Comparison of ENCODE assay signal across 8 mouse cellular contexts in genomic region chr16:16911641-16912597, GRCm38 (mm10). TPM values are rescaled to one million over a fixed set of nuclear protein-coding genes. Genes with fewer than 3 reads are reported as not detected.
DNase-seq lines count a peak whose midpoint lies in the region; ATAC-seq and TF ChIP-seq lines count a peak whose summit lies in the region.

No protein-coding gene starts in this region.

- H3K9me3 ChIP-seq in hindbrain, embryonic 14.5 days (ENCODE audit: control insufficient read depth, low read length) = no peaks in the 10 kb centered on the region

- DNase-seq in Patski (ENCODE audit: low read depth, low spot score) = peak; percentile 60
- peak; percentile 90 to 91 for DNase-seq in cerebellum, postnatal 10 days
- peak; percentile 68 to 71 for DNase-seq in frontal cortex, postnatal 36 days (ENCODE audit: low spot score in 2 of 2)
- DNase-seq in hindbrain, embryonic 14.5 days (ENCODE audit: low spot score) = peak; percentile 77
- DNase-seq in left cerebral cortex, adult 18-20 months (ENCODE audit: low spot score in 2 of 2) = peak; percentile 67 to 75
- peak; percentile 67 to 68 for DNase-seq in right cerebral cortex, adult 2 months (ENCODE audit: low spot score in 2 of 2)
- peak; percentile 89 for DNase-seq in urinary bladder, postnatal 14 days (ENCODE audit: low spot score)

- H3K27me3 ChIP-seq in Patski = no peaks in the 10 kb centered on the region
- H3K27me3 ChIP-seq in hindbrain, embryonic 14.5 days (ENCODE audit: control insufficient read depth, insufficient read depth, low read length) = no peaks in the 10 kb centered on the region

- no peak overlapping the region for H3K4me2 ChIP-seq in hindbrain, embryonic 14.5 days (replicated peaks)

- POLR2A ChIA-PET in Patski (lab: Charles Lee) = no interaction called here

- peaks cover 92% of the 10 kb centered on the region for H3K36me3 ChIP-seq in hindbrain, embryonic 14.5 days (replicated peaks; ENCODE audit: control insufficient read depth, insufficient read depth)

- CTCF ChIA-PET in Patski (lab: Charles Lee) = interaction anchor here (0.7 to 1.8 kb wide), 6 partner anchors 10 to 57 kb away, joined by 3 to 5 read pairs (median 4); no protein-coding TSS in a partner anchor

- in situ Hi-C loops in Patski (cut with MboI; ENCODE audit: low pct_unique_long_range_greater_than_20kb) = no loop called here

- no peak overlapping the region for H3K9ac ChIP-seq in hindbrain, embryonic 14.5 days

- 26% methylated on average over 13 of the region's 13 CpGs for WGBS in hindbrain, embryonic 14.5 days

- peak; percentile 93 for ATAC-seq in Patski
- peak; percentile 92 for ATAC-seq in hindbrain, embryonic 14.5 days (ENCODE audit: low FRiP score)
- peak; percentile 98 for ATAC-seq in megakaryocyte, adult 5-6 weeks (ENCODE audit: poor library complexity, severe bottlenecking)

- no peak overlapping the region for H3K4me3 ChIP-seq in hindbrain, embryonic 14.5 days (replicated peaks; ENCODE audit: low read length)

- TF ChIP-seq CTCF in Patski (IDR thresholded peaks at IDR 0.05) = no peak

- H3K27ac ChIP-seq in hindbrain, embryonic 14.5 days = peak overlapping the region; percentile 73

- 0 out of 2 replicates have a peak, but pooled peaks cover 3% of the 10 kb centered on the region for H3K4me1 ChIP-seq in hindbrain, embryonic 14.5 days (replicated peaks; ENCODE audit: control insufficient read depth, insufficient read depth, low read length)

RNA-seq across cellular contexts. Expression of gene Ppm1f, which starts 15.7 kb away (rescaled TPM):
- polyA plus RNA-seq in Patski (2021) = 36.2 TPM
- polyA plus RNA-seq in hindbrain, embryonic 14.5 days (2014; fragmentation: Nextera tagmentation; extraction: Ambion mirVana) = 20.3 and 22.1 TPM in 2 replicates
- 10 to 100 TPM; 49.2 to 56.0 TPM for total RNA-seq in left cerebral cortex, adult 18-20 months (2021)
- total RNA-seq in megakaryocyte, adult 5-6 weeks (2015) = 1.6 and 2.6 TPM in 2 replicates
- 6.5 and 7.9 TPM in 2 replicates for total RNA-seq in megakaryocyte, adult 5-6 weeks (2017)

RNA-seq across cellular contexts. Expression of gene Vpreb1, which starts 41.3 kb away (rescaled TPM):
- 0.56 TPM for polyA plus RNA-seq in Patski (2021)
- 0.80 TPM in 1 of 2 replicates, not detected in the other for polyA plus RNA-seq in hindbrain, embryonic 14.5 days (2014; fragmentation: Nextera tagmentation; extraction: Ambion mirVana)
- total RNA-seq in left cerebral cortex, adult 18-20 months (2021) = not detected
- not detected in 2 replicates for total RNA-seq in megakaryocyte, adult 5-6 weeks (2015)
- total RNA-seq in megakaryocyte, adult 5-6 weeks (2017) = 1.6 TPM in 1 of 2 replicates, not detected in the other

RNA-seq across cellular contexts. Expression of gene Top3b, which starts 41.4 kb away (rescaled TPM):
- 83.3 TPM for polyA plus RNA-seq in Patski (2021)
- polyA plus RNA-seq in hindbrain, embryonic 14.5 days (2014; fragmentation: Nextera tagmentation; extraction: Ambion mirVana) = 63.5 and 77.7 TPM in 2 replicates
- 10 to 100 TPM; 60.3 to 60.4 TPM for total RNA-seq in left cerebral cortex, adult 18-20 months (2021)
- 24.8 and 31.2 TPM in 2 replicates for total RNA-seq in megakaryocyte, adult 5-6 weeks (2015)
- 31.6 and 41.8 TPM in 2 replicates for total RNA-seq in megakaryocyte, adult 5-6 weeks (2017)

RNA-seq across cellular contexts. Expression of gene Igll1, which starts 48.1 kb away (rescaled TPM):
- polyA plus RNA-seq in Patski (2021) = not detected
- polyA plus RNA-seq in hindbrain, embryonic 14.5 days (2014; fragmentation: Nextera tagmentation; extraction: Ambion mirVana) = not detected in 2 replicates
- total RNA-seq in left cerebral cortex, adult 18-20 months (2021) = not detected
- 1.3 TPM in 1 of 2 replicates, not detected in the other for total RNA-seq in megakaryocyte, adult 5-6 weeks (2015)
- total RNA-seq in megakaryocyte, adult 5-6 weeks (2017) = 0.45 and 0.51 TPM in 2 replicates

Comparison
In these comparisons a context has a peak if more than half of its experiments do, and no peak if none do; other contexts are left out.
1. RNA of gene Ppm1f, which starts 15.7 kb away (total RNA-seq): 49.2 to 56.0 TPM in left cerebral cortex, adult 18-20 months; 1.6 to 7.9 TPM in megakaryocyte, adult 5-6 weeks; every median in the first group is over 4 times any median in the second.
2. Peak in every context shown above with its lines, with median percentiles within 50 percentile points of each other: ATAC-seq and DNase-seq.